Mouse (Mus musculus): ENCODE results near the gene Prss34.

The Prss34 gene

GRCm38 (mm10) chr17:25298094-25298493, at the start of gene Prss34:
Prss34 (plus strand) TSS chr17:25298394.
- DNase-seq: no peak

GRCm38 (mm10) chr17:25250181-25250835, 47.9 kb upstream of the Prss34 start:
- no peak for DNase-seq

- DNase-seq: no peak
These were observed 45.6 kb upstream of the Prss34 start for GRCm38 (mm10) chr17:25252643-25253042.

- DNase-seq: peak; percentile 60
These were observed 44.4 kb upstream of the Prss34 start for GRCm38 (mm10) chr17:25253760-25254159.

GRCm38 (mm10) chr17:25255110-25255509, 43.1 kb upstream of the Prss34 start:
- no peak for DNase-seq

- DNase-seq: no peak
These were observed 41.9 kb upstream of the Prss34 start, which contains the start of gene Baiap3 for GRCm38 (mm10) chr17:25256140-25256754. Baiap3 (minus strand) TSS chr17:25256364.

GRCm38 (mm10) chr17:25257804-25258261, 40.4 kb upstream of the Prss34 start:
- no peak for DNase-seq

- no peak for DNase-seq
These were observed 33.7 kb upstream of the Prss34 start for GRCm38 (mm10) chr17:25264453-25264852.

GRCm38 (mm10) chr17:25270795-25271335, 27.3 kb upstream of the Prss34 start:
- DNase-seq: no peak

GRCm38 (mm10) chr17:25272326-25272725, 25.9 kb upstream of the Prss34 start:
- no peak for DNase-seq

GRCm38 (mm10) chr17:25272951-25273705, 25.1 kb upstream of the Prss34 start:
- peak; percentile 81 for DNase-seq

- peak; percentile 88 for DNase-seq
These were observed 24.3 kb upstream of the Prss34 start for GRCm38 (mm10) chr17:25273706-25274501.

- no peak for DNase-seq
These were observed 23.4 kb upstream of the Prss34 start, which contains the start of gene Ube2i for GRCm38 (mm10) chr17:25274571-25275346. Ube2i (minus strand) TSS chr17:25274622.

- no peak for DNase-seq
These were observed 22.4 kb upstream of the Prss34 start for GRCm38 (mm10) chr17:25275833-25276232.

GRCm38 (mm10) chr17:25282133-25282532, 16.1 kb upstream of the Prss34 start:
- DNase-seq: no peak

GRCm38 (mm10) chr17:25285033-25285432, 13.2 kb upstream of the Prss34 start:
- peak; percentile 47 for DNase-seq

- DNase-seq: peak; percentile 50
These were observed 9.4 kb upstream of the Prss34 start for GRCm38 (mm10) chr17:25288842-25289241.

GRCm38 (mm10) chr17:25290411-25290810, 7.8 kb upstream of the Prss34 start:
- DNase-seq: no peak

- no peak for DNase-seq
These were observed 4.7 kb upstream of the Prss34 start for GRCm38 (mm10) chr17:25293495-25293894.

- no peak for DNase-seq
These were observed 4.1 kb upstream of the Prss34 start for GRCm38 (mm10) chr17:25294111-25294510.

GRCm38 (mm10) chr17:25308346-25308745, 10.2 kb downstream of the Prss34 start, which contains the start of gene Prss28:
Prss28 (plus strand) TSS chr17:25308646.
- DNase-seq: no peak

GRCm38 (mm10) chr17:25318354-25318753, 20.2 kb downstream of the Prss34 start, which contains the start of gene Prss29:
Prss29 (plus strand) TSS chr17:25318654.
- no peak for DNase-seq
